Comparison of ENCODE assay signal across 11 mouse cellular contexts in the genomic region with DNA sequence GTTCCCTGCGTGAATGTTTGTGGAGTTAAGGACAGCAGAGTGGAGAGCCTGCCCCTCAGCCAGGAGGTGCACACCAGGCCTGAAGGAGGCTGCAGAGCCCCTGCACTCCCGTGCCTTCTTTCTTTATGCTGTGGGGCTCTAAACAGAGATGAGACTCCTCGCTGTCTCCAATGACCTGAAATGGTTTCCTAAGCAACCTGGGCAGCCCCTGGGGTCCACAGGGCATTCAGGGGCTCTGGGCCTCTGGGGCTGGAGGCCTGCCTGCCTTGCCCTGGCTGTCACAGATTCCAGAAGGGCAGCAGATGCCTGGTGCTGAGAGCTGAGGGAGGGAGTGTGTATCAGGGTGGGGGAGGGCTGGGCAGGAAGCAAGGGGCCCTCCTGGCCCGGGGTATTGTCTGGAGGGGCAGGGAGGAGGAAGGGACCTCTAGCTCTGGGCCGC. TPM values are rescaled to one million over a fixed set of nuclear protein-coding genes. Genes with fewer than 3 reads are reported as not detected.
A peak's percentile ranks its signal among the peaks of the same experiment; 100 is the strongest.
DNase-seq lines count a peak whose midpoint lies in the region; ATAC-seq lines count a peak whose summit lies in the region.
"Had no signal": no experiment of that assay in that cellular context is flagged by ENCODE, and none has a peak within 500 bp of the region (broad histone marks: within the 10 kb centered on the region; RNA-seq: fewer than 3 reads in every experiment).

No protein-coding gene starts in this region.

- H3K4me1 ChIP-seq in forebrain, embryonic 11.5 days (replicated peaks; ENCODE audit: control insufficient read depth, insufficient read depth, low read length): peaks cover 9% of the 10 kb centered on the region; the same call in 1 of the 2 replicates
- H3K4me1 ChIP-seq in forebrain, embryonic 16.5 days (replicated peaks; ENCODE audit: control insufficient read depth, insufficient read depth, low read length): peaks cover 8% of the 10 kb centered on the region
- peaks cover 27% of the 10 kb centered on the region for H3K4me1 ChIP-seq in midbrain, embryonic 10.5 days
- H3K4me1 ChIP-seq in midbrain, embryonic 15.5 days: peaks cover 12% of the 10 kb centered on the region
- peaks cover 10% of the 10 kb centered on the region for H3K4me1 ChIP-seq in hindbrain, embryonic 16.5 days (ENCODE audit: control insufficient read depth, insufficient read depth, low read depth, low read length)
- H3K4me1 ChIP-seq in stomach, embryonic 16.5 days (ENCODE audit: control insufficient read depth, insufficient read depth, low read length): peaks cover 4% of the 10 kb centered on the region; the same call in 1 of the 2 replicates

- no peak overlapping the region for H3K4me3 ChIP-seq in forebrain, embryonic 11.5 days (ENCODE audit: low read depth, low read length)
- H3K4me3 ChIP-seq in forebrain, embryonic 16.5 days (replicated peaks; ENCODE audit: low read length): no peak overlapping the region
- H3K4me3 ChIP-seq in midbrain, embryonic 10.5 days: peak overlapping the region; percentile 18
- no peak overlapping the region for H3K4me3 ChIP-seq in midbrain, embryonic 15.5 days
- no peak overlapping the region for H3K4me3 ChIP-seq in hindbrain, embryonic 16.5 days (ENCODE audit: low read length)
- no peak overlapping the region for H3K4me3 ChIP-seq in stomach, embryonic 16.5 days (replicated peaks; ENCODE audit: low read length)

- no peaks in the 10 kb centered on the region for H3K36me3 ChIP-seq in forebrain, embryonic 11.5 days (ENCODE audit: control insufficient read depth, insufficient read depth, low read length)
- H3K36me3 ChIP-seq in forebrain, embryonic 16.5 days (ENCODE audit: control insufficient read depth, insufficient read depth): no peaks in the 10 kb centered on the region
- H3K36me3 ChIP-seq in midbrain, embryonic 10.5 days: no peaks in the 10 kb centered on the region
- H3K36me3 ChIP-seq in midbrain, embryonic 15.5 days (replicated peaks): no peaks in the 10 kb centered on the region
- no peaks in the 10 kb centered on the region for H3K36me3 ChIP-seq in hindbrain, embryonic 16.5 days (ENCODE audit: control insufficient read depth, insufficient read depth, low read length)
- H3K36me3 ChIP-seq in stomach, embryonic 16.5 days (ENCODE audit: control insufficient read depth, insufficient read depth, low read length): no peaks in the 10 kb centered on the region

- peak; percentile 63 for ATAC-seq in forebrain, embryonic 11.5 days (replicated peaks; ENCODE audit: low FRiP score)
- no peak; the same call in 1 of the 2 replicates for ATAC-seq in forebrain, embryonic 16.5 days
- no peak for ATAC-seq in midbrain, embryonic 15.5 days (replicated peaks)
- peak; percentile 70 for ATAC-seq in hindbrain, embryonic 16.5 days
- peak; percentile 33; the same call in 1 of the 2 replicates for ATAC-seq in stomach, embryonic 16.5 days (ENCODE audit: insufficient read depth, low FRiP score)

- peaks cover 4% of the 10 kb centered on the region; the same call in 1 of the 2 replicates for H3K9me3 ChIP-seq in forebrain, embryonic 11.5 days (ENCODE audit: control insufficient read depth, low read length)
- 0 out of 2 replicates have a peak, but pooled peaks cover 3% of the 10 kb centered on the region for H3K9me3 ChIP-seq in forebrain, embryonic 16.5 days (ENCODE audit: control insufficient read depth, low read length)
- peaks cover 6% of the 10 kb centered on the region; the same call in 1 of the 2 replicates for H3K9me3 ChIP-seq in midbrain, embryonic 10.5 days (replicated peaks)
- H3K9me3 ChIP-seq in midbrain, embryonic 15.5 days: no peaks in the 10 kb centered on the region
- no peaks in the 10 kb centered on the region for H3K9me3 ChIP-seq in hindbrain, embryonic 16.5 days (ENCODE audit: control insufficient read depth, low read length)
- no peaks in the 10 kb centered on the region for H3K9me3 ChIP-seq in stomach, embryonic 16.5 days (replicated peaks; ENCODE audit: control insufficient read depth, low read length)

- H3K27ac ChIP-seq in forebrain, embryonic 11.5 days (ENCODE audit: low read depth, low read length): peak overlapping the region; percentile 54
- no peak overlapping the region for H3K27ac ChIP-seq in forebrain, embryonic 16.5 days (ENCODE audit: low read length)
- peak overlapping the region; percentile 85 for H3K27ac ChIP-seq in midbrain, embryonic 10.5 days (replicated peaks)
- H3K27ac ChIP-seq in midbrain, embryonic 15.5 days: no peak overlapping the region
- H3K27ac ChIP-seq in hindbrain, embryonic 16.5 days (ENCODE audit: low read depth, low read length): peak overlapping the region; percentile 0; the same call in 1 of the 2 replicates
- H3K27ac ChIP-seq in stomach, embryonic 16.5 days (ENCODE audit: low read length): no peak overlapping the region

- H3K4me2 ChIP-seq in forebrain, embryonic 11.5 days (ENCODE audit: low read depth, low read length, severe bottlenecking): no peak overlapping the region
- H3K4me2 ChIP-seq in forebrain, embryonic 16.5 days (ENCODE audit: low read length): no peak overlapping the region
- H3K4me2 ChIP-seq in midbrain, embryonic 15.5 days: no peak overlapping the region
- no peak overlapping the region for H3K4me2 ChIP-seq in hindbrain, embryonic 16.5 days (ENCODE audit: low read length)
- no peak overlapping the region for H3K4me2 ChIP-seq in stomach, embryonic 16.5 days (ENCODE audit: low read depth, low read length)

- H3K27me3 ChIP-seq in forebrain, embryonic 11.5 days (ENCODE audit: control insufficient read depth, insufficient read depth, low read length): no peaks in the 10 kb centered on the region
- no peaks in the 10 kb centered on the region for H3K27me3 ChIP-seq in forebrain, embryonic 16.5 days (replicated peaks; ENCODE audit: control insufficient read depth, insufficient read depth, low read length)
- peaks cover 1% of the 10 kb centered on the region; the same call in 1 of the 2 replicates for H3K27me3 ChIP-seq in midbrain, embryonic 10.5 days (ENCODE audit: low read depth, poor library complexity, severe bottlenecking)
- H3K27me3 ChIP-seq in midbrain, embryonic 15.5 days (replicated peaks): no peaks in the 10 kb centered on the region
- no peaks in the 10 kb centered on the region for H3K27me3 ChIP-seq in hindbrain, embryonic 16.5 days (replicated peaks; ENCODE audit: control insufficient read depth, insufficient read depth, low read length)
- no peaks in the 10 kb centered on the region for H3K27me3 ChIP-seq in stomach, embryonic 16.5 days (ENCODE audit: control insufficient read depth, insufficient read depth, low read length)

- WGBS in forebrain, embryonic 11.5 days: 6% methylated on average over 5 of the region's 5 CpGs
- 7% methylated on average over 5 of the region's 5 CpGs for WGBS in forebrain, embryonic 16.5 days
- 4% methylated on average over 5 of the region's 5 CpGs for WGBS in midbrain, embryonic 10.5 days
- WGBS in midbrain, embryonic 15.5 days: 5% methylated on average over 5 of the region's 5 CpGs
- WGBS in hindbrain, embryonic 16.5 days: 11% methylated on average over 5 of the region's 5 CpGs
- 17% methylated on average over 5 of the region's 5 CpGs for WGBS in stomach, embryonic 16.5 days

- peak overlapping the region; percentile 21; the same call in 1 of the 2 replicates for H3K9ac ChIP-seq in forebrain, embryonic 11.5 days (ENCODE audit: low read length)
- H3K9ac ChIP-seq in forebrain, embryonic 16.5 days (replicated peaks; ENCODE audit: low read depth, low read length): no peak overlapping the region
- no peak overlapping the region for H3K9ac ChIP-seq in midbrain, embryonic 15.5 days
- H3K9ac ChIP-seq in hindbrain, embryonic 16.5 days (ENCODE audit: low read depth, low read length): peak overlapping the region; percentile 22; the same call in 1 of the 2 replicates
- H3K9ac ChIP-seq in stomach, embryonic 16.5 days (ENCODE audit: low read length): 0 out of 2 replicates have a peak overlapping the region, but pooled peaks have one; percentile 41

- DNase-seq in forebrain, embryonic 11.5 days (ENCODE audit: low spot score): peak; percentile 57
- peak; percentile 68 for DNase-seq in midbrain, embryonic 10.5 days (ENCODE audit: low spot score)
- no peak for DNase-seq in layer of hippocampus, adult 8-10 months (ENCODE audit: low spot score in 2 of 2)
- DNase-seq in kidney, postnatal 36 days: no peak
- DNase-seq: layer of hippocampus, postnatal 36 days; lung, postnatal 4 days; right cerebral cortex, adult 18-20 months had no signal

RNA-seq across cellular contexts. Expression of a gene that starts 32.7 kb away (rescaled TPM):
- 63.0 and 71.5 TPM in 2 replicates for polyA plus RNA-seq in forebrain, embryonic 11.5 days (2014; fragmentation: Nextera tagmentation; extraction: Ambion mirVana)
- polyA plus RNA-seq in forebrain, embryonic 16.5 days (2015; fragmentation: Nextera tagmentation; extraction: Ambion mirVana): 28.3 and 28.5 TPM in 2 replicates
- polyA plus RNA-seq in midbrain, embryonic 10.5 days (2016; fragmentation: Nextera tagmentation; extraction: Ambion mirVana): 72.3 and 80.1 TPM in 2 replicates
- 62.9 and 69.1 TPM in 2 replicates for polyA plus RNA-seq in midbrain, embryonic 15.5 days (2015; fragmentation: Nextera tagmentation; extraction: Ambion mirVana)
- polyA plus RNA-seq in hindbrain, embryonic 16.5 days (2015; fragmentation: Nextera tagmentation; extraction: Ambion mirVana): 45.8 and 63.0 TPM in 2 replicates
- 36.4 and 36.8 TPM in 2 replicates for polyA plus RNA-seq in stomach, embryonic 16.5 days (2015; fragmentation: Nextera tagmentation; extraction: Ambion mirVana)
- total RNA-seq in layer of hippocampus, adult 8-10 months (2022): 10 to 100 TPM in 2 of 4 experiments, 1 to 10 TPM in 2; 8.1 to 11.3 (median 9.2) TPM

Comparison
In these comparisons a context has a peak if more than half of its experiments do, and no peak if none do; other contexts are left out.
1. ATAC-seq: peak in forebrain, embryonic 11.5 days (single experiment), hindbrain, embryonic 16.5 days (single experiment) and stomach, embryonic 16.5 days (single experiment); none in forebrain, embryonic 16.5 days (single experiment) and midbrain, embryonic 15.5 days (single experiment).
2. H3K27ac ChIP-seq: peak in forebrain, embryonic 11.5 days (single experiment), midbrain, embryonic 10.5 days (single experiment) and hindbrain, embryonic 16.5 days (single experiment); none in forebrain, embryonic 16.5 days (single experiment), midbrain, embryonic 15.5 days (single experiment) and stomach, embryonic 16.5 days (single experiment).
3. H3K9ac ChIP-seq: peak in forebrain, embryonic 11.5 days (single experiment), hindbrain, embryonic 16.5 days (single experiment) and stomach, embryonic 16.5 days (single experiment); none in forebrain, embryonic 16.5 days (single experiment) and midbrain, embryonic 15.5 days (single experiment).
4. DNase-seq: peak in forebrain, embryonic 11.5 days (single experiment) and midbrain, embryonic 10.5 days (single experiment); none in layer of hippocampus, adult 8-10 months (0 of 2) and kidney, postnatal 36 days (0 of 2).